Mouse (Mus musculus): ENCODE data around the gene Atp6v1e1.

Atp6v1e1 gene

DNA sequence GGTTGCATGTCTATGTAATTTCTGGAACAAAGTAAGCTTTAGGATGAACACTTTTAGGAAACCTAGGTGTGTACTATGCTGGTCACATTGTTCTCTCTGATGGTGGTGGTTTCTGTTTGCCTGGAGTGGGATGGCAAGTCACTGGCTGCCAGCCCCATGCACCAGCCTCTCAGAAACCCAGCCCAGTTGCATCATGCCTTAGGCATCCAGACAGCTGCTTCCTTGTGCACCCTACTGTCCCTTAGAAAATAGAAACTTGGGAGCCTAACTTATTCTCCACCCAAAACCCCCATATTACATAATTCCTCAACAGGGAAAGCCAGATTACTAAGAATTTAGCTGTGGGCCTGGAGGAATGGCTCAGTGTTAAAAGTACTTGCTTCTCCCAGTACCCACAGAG is 50.6 kb downstream of the Atp6v1e1 start:
- no peak for DNase-seq (ENCODE audit: low read depth, low spot score)

DNA sequence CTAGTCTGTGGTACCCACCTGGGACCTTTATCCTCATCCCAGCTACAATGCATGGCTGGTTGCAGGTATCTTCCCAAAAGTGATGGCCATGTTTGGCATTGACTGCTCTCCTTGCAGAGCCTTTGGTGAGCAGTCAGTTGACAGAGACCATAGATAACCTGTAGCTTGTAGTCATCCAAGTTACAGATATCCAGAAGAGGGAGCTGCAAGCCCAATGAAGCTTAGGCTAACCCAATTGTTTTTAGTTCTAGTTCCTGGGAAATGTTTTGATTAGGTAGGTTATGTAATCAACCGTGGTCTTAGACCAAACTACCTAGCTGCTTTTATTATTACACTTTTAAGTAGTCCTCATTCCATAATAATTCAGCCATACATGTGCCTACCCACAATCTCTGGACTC is 51.2 kb downstream of the Atp6v1e1 start:
- no peak for DNase-seq (ENCODE audit: low read depth, low spot score)

DNA sequence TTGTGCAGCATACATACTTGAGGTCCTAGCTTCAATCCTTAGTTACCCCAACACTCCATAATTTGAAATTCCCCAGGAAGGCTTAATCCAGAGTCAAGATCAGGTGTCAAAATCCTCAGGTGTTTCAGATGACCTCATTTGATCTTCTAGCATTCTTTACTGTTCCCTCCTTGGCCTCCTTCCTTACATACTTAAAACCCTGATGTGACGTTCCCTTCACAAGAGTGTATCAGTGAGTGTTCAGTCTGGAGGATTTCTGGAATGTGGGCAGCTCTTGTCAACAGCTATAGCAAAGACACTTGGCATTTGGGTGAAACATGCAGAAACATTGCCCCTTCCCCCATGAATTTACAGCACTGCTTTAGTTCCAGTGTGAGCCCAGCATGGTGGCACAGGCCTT is 52.6 kb downstream of the Atp6v1e1 start:
- DNase-seq (ENCODE audit: low read depth, low spot score): no peak

DNA sequence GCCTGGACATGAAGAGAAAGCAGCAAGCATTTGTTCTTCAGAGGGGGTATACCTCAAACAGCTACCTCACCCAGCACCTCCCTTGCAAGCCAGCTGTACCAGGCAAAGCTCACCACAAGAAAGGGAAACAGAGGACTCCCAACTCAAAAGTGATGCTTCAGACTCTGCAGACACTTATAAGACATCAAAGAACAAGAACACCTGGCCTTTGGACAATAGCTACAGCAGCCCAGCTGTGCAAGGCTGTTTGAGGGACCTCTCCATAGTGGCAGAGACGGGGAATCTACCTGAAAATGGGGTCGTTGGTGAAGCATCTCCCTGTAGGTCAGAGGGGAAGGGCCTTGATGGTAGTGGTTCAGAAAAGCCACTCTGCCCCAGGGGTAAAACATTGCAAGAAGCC is 61.4 kb downstream of the Atp6v1e1 start:
- no peak for DNase-seq (ENCODE audit: low read depth, low spot score)

DNA sequence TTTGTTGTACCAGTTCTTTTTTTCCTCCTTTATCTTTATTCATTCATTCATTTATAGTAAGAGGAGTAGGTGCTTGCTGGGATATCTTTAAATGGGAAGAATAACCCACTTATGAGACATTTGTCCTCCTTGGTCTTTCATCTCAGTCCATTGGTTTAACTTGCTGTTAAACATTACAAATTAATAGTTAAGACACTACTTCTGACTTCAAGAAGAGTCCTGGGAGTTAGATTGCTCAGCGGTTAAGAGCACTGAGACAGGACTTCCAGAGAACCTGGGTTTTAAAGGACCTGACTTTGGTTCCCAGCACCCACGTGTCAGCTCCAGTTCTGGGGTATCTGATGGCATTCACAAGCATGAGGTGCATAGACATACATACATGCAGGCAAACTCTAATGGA is 76.2 kb downstream of the Atp6v1e1 start:
- no peak for DNase-seq (ENCODE audit: low read depth, low spot score)
